10 mouse cellular contexts compared by ENCODE assay signal in genomic region chr12:12396224-12396623, GRCm38 (mm10).
A peak's percentile ranks its signal among the peaks of the same experiment; 100 is the strongest.
DNase-seq lines count a peak whose midpoint lies in the region; ATAC-seq and TF ChIP-seq lines count a peak whose summit lies in the region.
"Had no signal": no experiment of that assay in that cellular context is flagged by ENCODE, and none has a peak within 500 bp of the region (broad histone marks: within the 10 kb centered on the region; RNA-seq: fewer than 3 reads in every experiment).

No protein-coding gene starts in this region.

- no peaks in the 10 kb centered on the region for H3K36me3 ChIP-seq in neural tube, embryonic 15.5 days
- H3K36me3 ChIP-seq in liver, postnatal 0 days (replicated peaks; ENCODE audit: insufficient read depth, low read length), result no peaks in the 10 kb centered on the region
- H3K36me3 ChIP-seq: embryonic facial prominence, embryonic 15.5 days had no signal

- H3K4me2 ChIP-seq in neural tube, embryonic 15.5 days, result no peak overlapping the region
- H3K4me2 ChIP-seq in liver, postnatal 0 days (ENCODE audit: low read depth, low read length), result no peak overlapping the region
- H3K4me2 ChIP-seq: embryonic facial prominence, embryonic 15.5 days had no signal

- no peak for TF ChIP-seq EP300 in liver, postnatal 0 days (IDR thresholded peaks at IDR 0.05; ENCODE audit: low read depth)

- 30% methylated on average over 6 of the region's 6 CpGs for WGBS in neural tube, embryonic 15.5 days
- 11% methylated on average over 6 of the region's 6 CpGs for WGBS in liver, postnatal 0 days (ENCODE audit: insufficient replicate concordance)

- peak; percentile 72 for TF ChIP-seq CTCF in liver, postnatal 0 days (IDR thresholded peaks at IDR 0.05; ENCODE audit: low read depth)

- H3K27ac ChIP-seq in neural tube, embryonic 15.5 days (replicated peaks), result no peak overlapping the region
- H3K27ac ChIP-seq in liver, postnatal 0 days (ENCODE audit: low read depth), result no peak overlapping the region
- H3K27ac ChIP-seq: embryonic facial prominence, embryonic 15.5 days; macrophage had no signal

- no peaks in the 10 kb centered on the region for H3K4me1 ChIP-seq in neural tube, embryonic 15.5 days
- H3K4me1 ChIP-seq in liver, postnatal 0 days (ENCODE audit: insufficient read depth), result no peaks in the 10 kb centered on the region

- no peak overlapping the region for H3K4me3 ChIP-seq in neural tube, embryonic 15.5 days (replicated peaks)
- H3K4me3 ChIP-seq in liver, postnatal 0 days (ENCODE audit: low read depth, low read length), result no peak overlapping the region
- H3K4me3 ChIP-seq: embryonic facial prominence, embryonic 15.5 days had no signal

- no peak overlapping the region for H3K9ac ChIP-seq in neural tube, embryonic 15.5 days (replicated peaks)
- H3K9ac ChIP-seq in liver, postnatal 0 days (replicated peaks), result no peak overlapping the region
- H3K9ac ChIP-seq: embryonic facial prominence, embryonic 15.5 days had no signal

- H3K27me3 ChIP-seq in neural tube, embryonic 15.5 days (replicated peaks), result no peaks in the 10 kb centered on the region
- no peaks in the 10 kb centered on the region for H3K27me3 ChIP-seq in liver, postnatal 0 days (ENCODE audit: insufficient read depth, low read length)
- H3K27me3 ChIP-seq: embryonic facial prominence, embryonic 15.5 days had no signal

- peak; percentile 41 for DNase-seq in neural tube, embryonic 10.5 days (ENCODE audit: extremely low spot score, low spot score)
- peak; percentile 62 for DNase-seq in adrenal gland, postnatal 14 days
- peak; percentile 70 for DNase-seq in embryo, embryonic 10 days (ENCODE audit: low spot score)
- peak; percentile 31 to 65 for DNase-seq in kidney, postnatal 36 days
- DNase-seq in liver, postnatal 0 days, result peak; percentile 27
- DNase-seq in skeletal muscle tissue, adult 2 months (ENCODE audit: low read depth, low spot score), result peak; percentile 7

- ATAC-seq in neural tube, embryonic 15.5 days (ENCODE audit: low FRiP score), result no peak
- ATAC-seq in liver, postnatal 0 days, result no peak
- no peak for ATAC-seq in erythroblast, adult 5-6 weeks (replicated peaks; ENCODE audit: low FRiP score, poor library complexity, severe bottlenecking)

- no peaks in the 10 kb centered on the region for H3K9me3 ChIP-seq in neural tube, embryonic 15.5 days (replicated peaks)
- H3K9me3 ChIP-seq in liver, postnatal 0 days (ENCODE audit: low read length), result no peaks in the 10 kb centered on the region
- H3K9me3 ChIP-seq: embryonic facial prominence, embryonic 15.5 days had no signal

Comparison
In these comparisons a context has a peak if more than half of its experiments do, and no peak if none do; other contexts are left out.
1. DNase-seq: peak in every context shown above with its lines; median percentile 70 in embryo, embryonic 10 days; 62 in adrenal gland, postnatal 14 days; 48 in kidney, postnatal 36 days; 41 in neural tube, embryonic 10.5 days; 27 in liver, postnatal 0 days; 7 in skeletal muscle tissue, adult 2 months.